Mouse (Mus musculus) heart, postnatal 0 days (tissue): ENCODE measurements at regions not wholly inside any gene's neighbourhood (a gene's known extent, or its start where the extent isn't known, plus 50 kb on each side); places are given as distances from the start of the nearest gene placed in this dataset.

ENCODE experiments used
- CTCF ChIP-seq: IDR thresholded peaks from 2 replicates; pipeline ENCODE4 v1.5.1; 2016; ENCODE audit warnings: antibody characterized with exemption, control low read depth, low read depth
- EP300 ChIP-seq: IDR thresholded peaks from 2 replicates; pipeline ENCODE4 v1.6.1; 2016; ENCODE audit warnings: antibody characterized with exemption, low read depth

- TF ChIP-seq CTCF, result no peak
- TF ChIP-seq EP300, result no peak
Measured at GRCm38 (mm10) chr5:133027590-133027989, 484.4 kb upstream of the Auts2 start.
